Mouse (Mus musculus) lung, adult 2 months (tissue): ENCODE data around the gene Synj2.
A peak's percentile ranks its signal among the peaks of the same experiment; 100 is the strongest.

Source experiments
- CTCF ChIP-seq: fragments of 200-500 bp; IDR thresholded peaks from 2 replicates; pipeline ENCODE4 v1.5.1; 2011; ENCODE audit warnings: mild to moderate bottlenecking, low read length, control low read depth; ENCODE audit not compliant: insufficient read depth
- POLR2A ChIP-seq: fragments of 200-500 bp; IDR thresholded peaks from 2 replicates; pipeline ENCODE4 v1.6.1; 2011; ENCODE audit warnings: low read depth, mild to moderate bottlenecking, control low read depth, low read length, borderline replicate concordance; ENCODE audit errors: extremely low read depth

DNA sequence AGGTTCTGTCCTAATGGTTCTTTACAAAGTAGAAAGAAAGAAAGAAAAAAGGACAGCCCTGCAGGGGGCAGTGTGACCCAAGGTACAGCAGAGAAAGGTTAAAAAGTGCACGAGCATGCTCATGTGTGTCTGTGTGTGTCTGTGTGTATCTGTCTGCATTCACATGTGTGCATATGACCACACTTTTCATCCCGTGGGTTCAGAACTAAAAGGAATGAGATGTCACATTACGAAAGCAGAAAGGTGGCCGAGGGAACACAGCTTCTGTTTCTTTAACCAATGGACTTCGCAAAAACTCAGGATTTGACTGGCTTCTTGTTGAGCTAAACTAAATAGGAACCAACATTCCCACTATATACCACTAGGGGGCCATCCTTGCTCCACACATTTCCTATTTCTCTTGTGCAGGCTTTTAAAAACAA, 113.9 kb downstream of the Synj2 start:
- TF ChIP-seq POLR2A (no peak), CTCF (peak; percentile 23)
